Mouse (Mus musculus) kidney, adult 11 months (tissue): ENCODE measurements around the gene Gm45799.

Experiments
- DNase-seq: peaks from one replicate; pipeline ENCODE4 v3.0.0; 2022

Gm45799 gene

DNA sequence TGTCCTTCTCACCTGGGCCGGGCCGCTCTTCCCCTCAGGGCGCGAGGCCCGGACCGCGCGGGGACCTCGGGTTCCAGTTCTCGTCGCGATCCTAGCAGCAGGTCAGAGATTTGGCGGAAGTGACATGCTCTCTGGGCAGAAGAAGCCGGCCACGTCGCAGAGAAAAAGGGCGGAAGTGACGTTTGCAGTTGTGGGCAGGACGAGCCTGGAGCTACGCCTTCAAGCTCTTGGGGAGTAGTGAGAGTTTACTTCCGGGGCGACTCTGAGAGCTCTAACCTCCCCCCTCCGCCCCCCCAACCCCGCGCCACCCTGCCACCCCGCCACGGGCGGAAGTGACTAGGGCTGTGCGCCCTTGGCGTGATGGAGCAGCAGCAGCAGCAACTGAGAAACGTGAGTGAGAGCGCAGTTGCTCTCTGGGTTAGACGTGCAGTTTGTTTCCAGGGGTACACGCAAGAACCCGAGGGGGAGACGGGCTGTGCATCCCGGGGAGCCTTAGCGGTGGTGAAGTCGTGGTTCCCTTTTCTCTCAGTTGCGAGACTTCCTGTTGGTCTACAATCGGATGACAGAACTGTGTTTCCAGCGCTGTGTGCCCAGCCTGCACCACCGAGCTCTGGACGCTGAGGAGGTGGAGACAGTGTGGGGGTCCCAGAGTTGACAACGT, at the start of gene Gm45799, which contains the start of gene Arfip2:
Gene Gm45799, plus strand, starts transcription at position 320 of the 661 bp plus-strand sequence.
Gene Arfip2, minus strand, starts transcription at position 184 of the 661 bp plus-strand sequence.
- DNase-seq, result peak; percentile 98

- DNase-seq, result peak; percentile 94
Measured at GRCm38 (mm10) chr7:105602860-105603623, 37.3 kb upstream of the Gm45799 start.

- DNase-seq, result no peak
Measured at GRCm38 (mm10) chr7:105608467-105608866, 31.9 kb upstream of the Gm45799 start.

DNA sequence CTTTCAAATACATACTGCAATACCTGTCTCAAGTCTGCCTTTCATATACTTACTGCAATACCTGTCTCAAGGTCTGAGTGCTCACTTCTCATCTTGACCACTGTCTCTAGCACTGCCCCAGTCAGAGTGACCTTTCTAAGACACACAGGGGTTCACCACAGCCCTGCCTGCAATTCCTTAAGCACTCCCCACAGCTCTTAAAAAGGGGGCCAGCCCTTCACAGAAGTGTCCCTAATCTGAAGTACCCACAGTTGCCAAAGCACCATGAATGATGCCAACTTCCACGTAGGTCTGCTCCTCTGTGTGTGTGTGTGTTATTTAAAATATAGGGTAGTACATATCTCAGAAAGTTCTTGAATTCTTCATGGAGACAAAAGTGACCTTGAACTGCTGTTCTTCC, 28.6 kb upstream of the Gm45799 start:
- no peak for DNase-seq

GRCm38 (mm10) chr7:105614400-105614799, 26.0 kb upstream of the Gm45799 start:
- DNase-seq, result peak; percentile 27

DNA sequence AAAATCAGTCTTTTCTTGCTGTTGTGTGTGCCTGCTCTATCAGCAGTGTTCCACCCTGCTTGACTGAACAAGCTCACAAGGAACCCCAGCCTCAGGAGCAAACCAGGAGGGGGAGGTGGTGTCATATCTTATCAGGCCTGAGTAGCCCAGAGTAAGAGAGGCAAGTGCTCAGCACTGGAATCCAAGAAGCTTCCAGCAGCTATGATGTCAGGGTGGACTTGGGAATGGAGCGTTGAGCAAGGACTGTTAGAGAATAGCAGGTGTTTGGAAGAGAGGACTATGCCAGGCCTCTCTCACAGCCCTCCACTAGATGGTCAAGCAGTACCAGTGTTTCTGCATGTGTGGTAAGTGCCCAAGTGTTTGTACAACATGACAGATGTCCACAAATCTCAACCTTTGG, 24.6 kb upstream of the Gm45799 start:
- DNase-seq, result no peak

DNA sequence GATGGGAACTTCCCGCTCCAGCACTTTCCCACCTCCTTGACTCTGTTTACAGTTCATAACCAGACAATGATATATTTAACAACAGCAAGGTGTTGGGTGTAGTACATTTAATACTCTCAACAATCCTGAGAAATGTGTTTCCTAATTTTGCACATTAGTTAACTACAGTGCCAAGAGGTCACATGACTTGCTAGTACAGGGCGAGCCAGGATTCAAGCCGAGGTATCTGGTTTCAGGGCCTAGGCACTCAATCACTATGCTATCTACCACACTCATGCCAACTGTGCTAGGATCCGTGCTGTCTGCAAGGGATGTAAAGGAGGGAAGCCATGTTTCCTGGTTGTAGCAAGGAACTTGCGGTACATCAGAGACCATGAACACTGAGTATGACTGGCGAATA, 23.8 kb upstream of the Gm45799 start:
- DNase-seq, result no peak

DNA sequence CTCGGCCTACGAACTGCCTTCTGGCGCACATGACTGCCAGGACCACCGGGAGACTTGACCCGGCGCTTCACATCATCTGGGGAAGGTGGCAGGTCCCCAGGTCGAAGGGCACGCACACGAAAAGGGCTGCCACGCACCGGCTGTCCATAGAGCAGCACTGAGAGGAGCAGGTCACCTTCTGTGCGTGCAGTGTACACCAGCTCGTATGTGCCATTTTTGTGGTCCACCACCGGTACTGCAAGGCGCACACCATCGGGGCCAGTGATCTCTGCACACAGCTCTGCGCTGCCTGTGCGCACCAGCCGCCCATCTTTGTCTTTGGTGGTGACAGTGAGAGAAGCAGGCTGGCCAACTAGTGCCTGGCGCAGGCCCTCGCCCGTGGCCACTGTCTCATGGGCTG, 22.5 kb upstream of the Gm45799 start:
- no peak for DNase-seq

DNA sequence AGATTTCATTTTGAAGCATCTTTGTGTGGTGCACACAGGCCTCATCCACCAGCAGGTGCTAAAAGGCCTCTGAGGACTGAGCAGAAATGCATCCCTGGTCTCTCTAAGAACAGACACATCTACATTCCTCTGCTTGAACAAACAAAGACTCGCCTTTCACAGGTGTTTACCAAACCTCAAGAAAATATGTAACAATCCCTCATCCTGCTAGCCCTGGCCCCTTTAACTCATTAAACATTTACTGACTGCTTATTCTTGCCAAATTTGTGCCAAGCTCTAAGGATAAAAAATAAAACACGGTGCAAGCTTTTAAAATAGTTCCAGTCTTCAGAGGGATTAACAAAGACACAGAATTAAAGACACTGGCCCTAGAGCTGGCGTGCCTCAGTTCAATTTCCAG, 20.7 kb upstream of the Gm45799 start:
- DNase-seq, result no peak

DNA sequence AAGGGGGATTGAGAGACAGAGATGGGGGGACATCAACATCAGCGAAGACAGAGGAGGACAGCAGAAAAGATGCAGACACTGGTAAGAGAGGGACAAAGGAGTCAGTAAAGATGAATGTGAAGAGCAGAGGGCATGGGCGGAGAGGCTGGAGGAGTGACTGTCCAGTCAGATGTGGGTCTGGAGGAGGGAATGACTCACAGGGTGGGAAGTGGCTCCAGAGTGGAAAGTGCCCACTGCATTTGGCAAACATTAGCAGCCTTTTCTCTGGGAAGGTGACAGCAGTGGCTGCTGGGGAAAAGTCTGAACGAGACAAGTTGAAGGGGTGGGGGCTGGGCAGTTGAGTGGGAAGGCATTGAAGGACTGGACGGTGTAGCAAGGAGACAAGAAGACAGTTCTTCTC, 19.3 kb upstream of the Gm45799 start:
- no peak for DNase-seq

DNA sequence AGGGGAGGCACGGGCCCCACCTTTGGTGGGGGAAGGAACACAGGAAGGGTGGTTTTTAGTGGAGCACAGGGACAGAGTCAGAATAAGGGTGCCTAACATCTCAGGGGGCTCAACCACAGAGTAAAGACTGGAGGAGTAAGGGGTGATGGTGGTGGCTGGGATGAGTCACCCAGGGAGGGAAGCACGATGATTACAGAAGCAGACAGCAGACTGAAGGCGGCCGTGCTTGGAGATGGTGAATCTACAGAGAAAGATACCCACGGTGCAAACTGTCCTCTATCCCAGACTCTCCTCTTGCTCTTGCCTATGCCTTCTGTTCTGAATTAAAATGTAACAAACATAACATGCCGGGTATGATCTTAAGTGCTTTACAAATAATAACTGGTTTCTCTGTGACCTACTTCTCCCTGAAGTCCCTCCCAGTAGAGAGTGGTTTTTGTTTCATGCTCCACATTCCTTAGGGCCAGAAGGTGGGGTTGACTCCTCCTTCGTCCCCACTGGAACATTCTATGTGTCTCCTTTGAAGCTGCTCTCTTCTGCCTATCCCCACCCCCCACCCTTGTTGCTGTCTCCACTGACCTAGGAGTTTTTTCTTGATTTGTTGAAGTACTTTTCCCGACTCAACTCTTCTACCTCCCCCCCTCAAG, 18.6 kb upstream of the Gm45799 start:
- DNase-seq, result no peak

DNA sequence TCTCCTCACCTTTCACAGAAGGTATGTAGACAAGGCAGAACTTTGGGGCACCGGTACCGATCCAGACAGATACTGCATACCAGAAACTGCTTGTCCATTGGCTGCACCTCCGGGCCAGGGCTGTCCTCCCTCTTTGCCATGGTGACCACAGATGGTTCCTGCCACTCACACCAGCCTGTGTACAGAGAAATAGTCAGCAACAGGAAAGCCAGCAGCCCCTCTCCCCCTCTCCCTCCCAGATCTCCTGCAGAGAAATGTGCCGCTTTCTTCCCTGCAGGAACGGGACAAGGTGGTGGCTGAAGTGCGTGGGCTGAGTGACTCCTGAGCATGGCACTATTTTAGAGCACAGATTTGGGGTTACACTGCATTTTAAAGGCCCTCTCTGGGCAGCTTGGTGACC, 15.0 kb upstream of the Gm45799 start:
- peak; percentile 30 for DNase-seq

DNA sequence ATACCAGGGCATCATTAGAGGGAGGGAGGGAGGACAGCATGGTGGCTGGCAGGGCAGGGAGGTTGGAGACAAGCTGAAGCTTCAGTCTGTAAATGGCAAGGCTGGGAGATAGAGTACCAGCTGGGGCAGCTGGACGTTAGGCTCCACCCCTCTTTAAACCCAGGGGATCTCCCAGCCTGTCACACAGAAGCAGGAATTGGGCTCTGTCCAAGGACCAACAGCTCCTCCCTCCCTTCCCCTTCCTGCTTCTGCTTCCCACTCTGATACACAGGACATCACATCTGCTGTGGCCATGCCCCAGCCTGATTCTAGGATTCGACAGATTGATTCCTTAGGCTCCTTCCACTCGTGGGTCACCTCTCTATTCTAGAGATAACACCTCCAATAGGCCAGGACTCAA, 11.7 kb upstream of the Gm45799 start:
- peak; percentile 70 for DNase-seq

DNA sequence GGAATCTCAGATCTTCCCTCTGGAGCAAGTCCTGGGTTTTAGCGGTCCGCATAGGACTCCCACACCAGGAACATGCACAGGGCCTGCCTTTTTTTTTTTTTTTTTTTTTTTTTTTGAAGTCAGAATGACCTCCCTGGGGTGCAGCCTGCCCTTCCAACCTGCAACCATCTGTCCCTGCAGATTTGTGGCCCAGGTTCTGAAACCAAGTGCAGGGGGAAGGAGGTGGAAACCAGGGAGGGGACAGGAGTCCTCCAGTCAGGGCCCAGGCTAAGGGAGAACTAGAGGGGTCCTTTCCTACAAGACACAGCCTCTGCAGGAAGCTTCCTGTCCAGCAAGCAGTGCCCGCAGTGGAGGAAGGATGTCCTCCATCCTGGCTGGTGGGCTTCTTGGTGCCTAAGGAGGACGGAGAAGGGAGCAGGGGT, 7.8 kb upstream of the Gm45799 start:
- DNase-seq, result no peak

- peak; percentile 89 for DNase-seq
Measured at GRCm38 (mm10) chr7:105633127-105633800, 7.1 kb upstream of the Gm45799 start, which contains the start of gene Trim3. TSS of gene Trim3 (minus strand) at chr7:105633571.

GRCm38 (mm10) chr7:105633801-105634135, 6.6 kb upstream of the Gm45799 start:
- DNase-seq, result no peak

GRCm38 (mm10) chr7:105634272-105634920, 6.0 kb upstream of the Gm45799 start:
- DNase-seq, result no peak

DNA sequence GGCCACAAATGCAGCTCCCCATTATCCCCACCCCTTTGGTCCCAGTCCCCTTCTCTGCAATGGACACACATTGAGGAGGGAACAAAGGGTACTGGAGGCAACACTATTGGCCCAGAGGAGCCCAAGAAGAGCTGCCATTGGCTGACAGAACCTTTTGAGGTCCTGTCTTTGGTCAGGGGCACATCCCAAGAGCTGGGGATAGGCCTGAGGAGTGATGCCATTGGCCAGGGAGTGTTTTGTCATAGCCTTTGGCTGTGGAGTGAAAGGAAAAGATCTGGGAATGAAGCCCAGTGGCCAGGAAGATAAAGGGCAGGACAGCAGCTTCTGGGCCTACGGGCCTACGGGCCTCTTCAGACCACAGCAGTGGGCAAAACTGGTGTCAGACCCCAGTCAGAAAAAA, 4.6 kb upstream of the Gm45799 start:
- no peak for DNase-seq

DNA sequence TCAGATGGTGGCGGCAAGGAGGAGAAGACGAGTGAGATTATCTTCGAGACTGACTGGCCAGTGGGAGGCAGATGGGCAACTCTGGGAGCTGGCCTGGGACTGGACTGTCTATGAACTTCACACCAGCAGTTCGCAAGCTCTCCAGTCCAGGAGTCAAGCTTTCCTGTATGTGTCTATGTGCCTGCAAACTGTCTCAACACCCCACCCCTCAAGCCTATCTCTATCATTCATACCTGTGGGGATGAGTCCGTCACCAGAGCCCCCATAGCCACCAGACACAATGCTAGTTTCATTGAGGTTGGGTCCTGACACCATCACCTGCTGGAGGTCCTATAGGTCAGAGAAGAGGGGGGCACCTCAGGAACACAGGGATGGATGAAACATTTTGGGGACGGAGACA, 1.6 kb upstream of the Gm45799 start:
- DNase-seq, result no peak

GRCm38 (mm10) chr7:105639304-105639703, 1.0 kb upstream of the Gm45799 start:
- no peak for DNase-seq

- DNase-seq, result no peak
Measured at GRCm38 (mm10) chr7:105639756-105640155, 596 bp upstream of the Gm45799 start, which contains the start of gene Timm10b. TSS of gene Timm10b (plus strand) at chr7:105640056.

DNA sequence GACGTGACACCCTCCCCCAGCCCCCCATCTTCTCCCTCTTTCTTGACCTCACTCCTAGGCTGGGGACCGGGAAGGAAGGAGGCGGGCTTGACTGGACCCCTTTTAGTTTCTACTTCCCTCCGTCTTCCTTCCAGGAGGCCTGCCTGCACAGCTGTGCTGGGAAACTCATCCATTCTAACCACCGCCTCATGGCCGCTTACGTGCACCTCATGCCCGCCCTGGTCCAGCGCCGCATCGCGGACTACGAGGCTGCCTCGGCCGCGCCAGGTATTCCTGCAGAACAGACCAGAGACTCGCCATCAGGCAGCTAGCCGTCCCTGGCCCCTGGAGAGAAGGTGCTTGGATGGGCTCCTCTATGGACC, 523 bp downstream of the Gm45799 start:
- peak; percentile 34 for DNase-seq

- DNase-seq, result no peak
Measured at GRCm38 (mm10) chr7:105641936-105642335, 1.6 kb downstream of the Gm45799 start.
